Mouse (Mus musculus) adrenal gland, adult (tissue): ENCODE data around the gene 4933425L06Rik.

Experiments
- DNase-seq, 2 experiments: peaks; one replicate each; pipeline ENCODE4 v3.0.0; 2022 to 2023; ENCODE audit warnings: low spot score in 1 of 2; ENCODE audit not compliant: inconsistent age in 2 of 2

The 4933425L06Rik gene

GRCm38 (mm10) chr13:105132776-105133175 is 50.9 kb downstream of the 4933425L06Rik start:
- DNase-seq: no peak

GRCm38 (mm10) chr13:105134397-105134796 is 52.5 kb downstream of the 4933425L06Rik start:
- no peak for DNase-seq

- DNase-seq: no peak
Measured at GRCm38 (mm10) chr13:105139881-105140280, 58.0 kb downstream of the 4933425L06Rik start.

GRCm38 (mm10) chr13:105146827-105147226 is 64.9 kb downstream of the 4933425L06Rik start:
- no peak for DNase-seq

- no peak for DNase-seq
Measured at GRCm38 (mm10) chr13:105147795-105148418, 66.0 kb downstream of the 4933425L06Rik start.

- no peak for DNase-seq
Measured at GRCm38 (mm10) chr13:105150006-105150405, 68.1 kb downstream of the 4933425L06Rik start.

GRCm38 (mm10) chr13:105153955-105154354 is 72.0 kb downstream of the 4933425L06Rik start:
- peak in 1 of 2 experiments; percentile 31 for DNase-seq

- no peak for DNase-seq
Measured at GRCm38 (mm10) chr13:105165441-105165840, 83.5 kb downstream of the 4933425L06Rik start.
